Mouse (Mus musculus) kidney, embryonic 15.5 days (tissue): Measurements from ENCODE around the gene H2afy2. TPM values are rescaled to one million over a fixed set of nuclear protein-coding genes. Genes with fewer than 3 reads are reported as not detected.
A peak's percentile ranks its signal among the peaks of the same experiment; 100 is the strongest.

Source experiments
- ATAC-seq: fragments of 200-750 bp; cut with Nextera tagmentation; replicated peaks from 2 replicates; pipeline ENCODE4 v1.8.0; 2017; ENCODE audit warnings: moderate TSS enrichment; ENCODE audit not compliant: low FRiP score
- H3K27ac ChIP-seq: fragments of 300-500 bp; sonication (generic); 2 replicates; pipeline ENCODE4 v1.5.1; 2015; ENCODE audit warnings: mild to moderate bottlenecking, inconsistent platforms
- H3K27me3 ChIP-seq: fragments of 300-500 bp; sonication (generic); 2 replicates; pipeline ENCODE4 v1.6.1; 2015; ENCODE audit warnings: inconsistent platforms
- H3K36me3 ChIP-seq: fragments of 300-500 bp; sonication (generic); 2 replicates; pipeline ENCODE4 v1.6.1; 2015; ENCODE audit warnings: inconsistent platforms
- H3K4me1 ChIP-seq: fragments of 300-500 bp; sonication (generic); 2 replicates; pipeline ENCODE4 v1.6.1; 2015; ENCODE audit warnings: inconsistent platforms
- H3K4me2 ChIP-seq: fragments of 300-500 bp; sonication (generic); 2 replicates; pipeline ENCODE4 v1.6.1; 2015; ENCODE audit warnings: moderate library complexity, mild to moderate bottlenecking, inconsistent platforms
- H3K4me3 ChIP-seq: fragments of 300-500 bp; sonication (generic); replicated peaks from 2 replicates; pipeline ENCODE4 v1.5.1; 2015; ENCODE audit warnings: mild to moderate bottlenecking, inconsistent platforms
- H3K9ac ChIP-seq: fragments of 300-500 bp; sonication (generic); 2 replicates; pipeline ENCODE4 v1.6.1; 2015; ENCODE audit warnings: mild to moderate bottlenecking, inconsistent platforms
- H3K9me3 ChIP-seq: fragments of 300-500 bp; sonication (generic); replicated peaks from 2 replicates; pipeline ENCODE4 v1.6.1; 2016; ENCODE audit warnings: inconsistent platforms
- WGBS: fragments of 180-500 bp; shearing (Covaris S2); methylation state at CpG from one replicate; pipeline ENCODE4 v1.1.7; 2015; ENCODE audit warnings: mixed read lengths; 5-methylcytosine and 5-hydroxymethylcytosine counted together
- polyA plus RNA-seq: library from polyadenylated mRNA; unstranded; fragments of >200 nt; fragmentation: Nextera tagmentation; extraction: Ambion mirVana; gene quantifications from 2 replicates; pipeline ENCODE4 v1.2.1, GENCODE M21; 2015

The H2afy2 gene
- polyA plus RNA-seq, 1 experiment from 2014 or later = 155 TPM

- WGBS = 94% methylated on average over 8 of the region's 8 CpGs
- Histone ChIP-seq H3K27me3 (no peaks in the 10 kb centered on the region), H3K4me2 (no peak overlapping the region), H3K4me1 (no peaks in the 10 kb centered on the region), H3K36me3 (peaks cover 99% of the 10 kb centered on the region), H3K9ac (no peak overlapping the region), H3K4me3 (no peak overlapping the region), H3K27ac (no peak overlapping the region), H3K9me3 (peaks cover 6% of the 10 kb centered on the region)
- ATAC-seq = no peak
These were observed 41.6 kb downstream of the H2afy2 start for GRCm38 (mm10) chr10:61742336-61742735.

DNA sequence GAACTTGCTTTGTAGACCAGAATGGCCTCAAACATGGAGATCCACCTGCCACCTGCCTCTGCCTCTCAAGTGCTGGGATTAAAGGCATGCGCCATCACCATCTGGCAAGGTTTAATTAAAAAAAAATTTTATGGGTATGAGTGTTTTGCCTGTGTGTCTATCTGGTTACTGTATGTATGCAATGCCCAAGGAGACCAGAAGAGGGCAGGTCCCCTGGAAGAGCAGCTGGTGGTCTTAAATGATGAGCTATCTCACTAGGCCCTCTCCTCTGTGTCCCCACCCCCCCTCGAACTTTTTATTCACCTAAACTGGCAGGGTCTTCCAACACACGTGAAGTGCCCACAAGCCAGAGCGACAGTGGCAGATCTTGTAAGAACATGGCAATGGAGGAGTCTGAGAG is 42.1 kb downstream of the H2afy2 start:
- Histone ChIP-seq H3K9me3 (peaks cover 6% of the 10 kb centered on the region), H3K4me3 (no peak overlapping the region), H3K9ac (no peak overlapping the region), H3K27ac (no peak overlapping the region), H3K4me1 (no peaks in the 10 kb centered on the region), H3K36me3 (peaks cover 94% of the 10 kb centered on the region), H3K4me2 (no peak overlapping the region), H3K27me3 (no peaks in the 10 kb centered on the region)
- no peak for ATAC-seq
- WGBS = 89% methylated on average over 4 of the region's 4 CpGs

DNA sequence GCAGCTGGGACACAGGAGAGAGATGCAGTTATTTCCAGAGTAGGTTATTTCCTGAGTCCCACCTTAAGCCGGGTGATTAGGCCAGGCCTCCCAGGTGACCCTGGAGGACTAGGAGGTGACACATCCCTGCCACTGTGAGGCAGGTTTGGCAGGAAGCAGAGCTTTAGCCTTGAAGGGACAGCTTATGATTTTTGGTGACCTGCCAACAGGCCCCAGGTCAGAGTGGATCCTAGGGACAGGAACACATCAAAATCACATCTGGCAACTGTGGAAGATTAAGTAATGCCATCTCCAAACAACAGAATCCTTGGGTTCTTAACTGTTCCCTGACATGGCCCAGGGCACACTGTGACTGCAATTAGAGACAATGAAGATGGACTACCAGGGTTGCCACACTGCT is 42.6 kb downstream of the H2afy2 start:
- 86% methylated on average over 1 of the region's 1 CpGs for WGBS
- no peak for ATAC-seq
- no peak overlapping the region for H3K4me3 ChIP-seq
- H3K27me3 ChIP-seq = no peaks in the 10 kb centered on the region
- no peak overlapping the region for H3K27ac ChIP-seq
- H3K9ac ChIP-seq = no peak overlapping the region
- H3K36me3 ChIP-seq = peaks cover 89% of the 10 kb centered on the region
- no peak overlapping the region for H3K4me2 ChIP-seq
- peaks cover 6% of the 10 kb centered on the region for H3K9me3 ChIP-seq
- H3K4me1 ChIP-seq = no peaks in the 10 kb centered on the region

DNA sequence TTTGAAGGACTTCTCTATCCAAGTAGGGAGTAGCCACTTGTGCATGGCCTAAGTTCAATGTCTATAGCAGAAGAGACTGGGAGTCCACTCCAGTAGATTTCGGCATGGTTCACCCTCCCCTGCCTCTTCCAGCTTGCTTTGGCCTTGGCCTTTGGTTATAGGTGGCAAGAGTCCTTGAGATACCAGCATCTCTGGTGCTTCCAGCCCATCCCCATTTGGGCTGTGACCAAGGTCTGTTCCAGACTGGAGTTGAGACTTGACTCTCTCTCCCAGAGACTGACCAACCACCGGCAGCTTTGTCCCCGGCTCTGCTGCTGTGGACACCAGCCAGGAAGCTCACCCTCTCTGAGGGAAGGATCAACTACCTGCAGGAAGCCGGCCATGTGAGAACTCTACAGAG is 45.8 kb downstream of the H2afy2 start:
- WGBS = 94% methylated on average over 4 of the region's 4 CpGs
- Histone ChIP-seq H3K27ac (no peak overlapping the region), H3K4me2 (no peak overlapping the region), H3K9ac (no peak overlapping the region), H3K4me1 (no peaks in the 10 kb centered on the region), H3K36me3 (peaks cover 57% of the 10 kb centered on the region), H3K4me3 (no peak overlapping the region), H3K9me3 (no peaks in the 10 kb centered on the region), H3K27me3 (no peaks in the 10 kb centered on the region)
- no peak for ATAC-seq

DNA sequence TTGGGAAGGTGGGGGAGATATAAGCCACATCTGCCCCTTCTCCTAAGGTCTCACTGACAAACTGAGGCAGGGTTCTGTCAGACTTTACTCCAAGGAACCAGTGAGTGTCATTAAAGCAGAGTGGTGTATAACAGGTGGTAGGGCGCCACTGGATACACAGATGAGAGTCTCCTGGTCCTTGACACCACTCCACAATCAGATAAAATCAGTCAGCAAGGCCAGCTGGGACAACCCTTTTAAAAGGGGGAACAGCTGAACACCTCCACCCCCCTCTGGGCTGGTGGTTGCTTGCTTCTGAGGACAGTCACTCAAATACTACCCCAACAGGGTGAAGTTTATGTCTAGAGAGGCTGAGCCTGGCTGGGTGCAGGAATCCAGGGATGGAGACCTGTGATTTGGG is 46.4 kb downstream of the H2afy2 start:
- Histone ChIP-seq H3K4me2 (no peak overlapping the region), H3K9me3 (no peaks in the 10 kb centered on the region), H3K27me3 (no peaks in the 10 kb centered on the region), H3K9ac (no peak overlapping the region), H3K36me3 (peaks cover 51% of the 10 kb centered on the region), H3K4me1 (no peaks in the 10 kb centered on the region), H3K4me3 (no peak overlapping the region), H3K27ac (no peak overlapping the region)
- 89% methylated on average over 1 of the region's 1 CpGs for WGBS
- ATAC-seq = no peak

- Histone ChIP-seq H3K4me2 (no peak overlapping the region), H3K4me3 (no peak overlapping the region), H3K36me3 (peaks cover 42% of the 10 kb centered on the region), H3K9me3 (no peaks in the 10 kb centered on the region), H3K9ac (no peak overlapping the region), H3K27ac (no peak overlapping the region), H3K27me3 (no peaks in the 10 kb centered on the region), H3K4me1 (0 out of 2 replicates have a peak, but pooled peaks cover 5% of the 10 kb centered on the region)
- no peak for ATAC-seq
- 46% methylated on average over 10 of the region's 10 CpGs for WGBS
These were observed 47.3 kb downstream of the H2afy2 start for GRCm38 (mm10) chr10:61736671-61737078.

DNA sequence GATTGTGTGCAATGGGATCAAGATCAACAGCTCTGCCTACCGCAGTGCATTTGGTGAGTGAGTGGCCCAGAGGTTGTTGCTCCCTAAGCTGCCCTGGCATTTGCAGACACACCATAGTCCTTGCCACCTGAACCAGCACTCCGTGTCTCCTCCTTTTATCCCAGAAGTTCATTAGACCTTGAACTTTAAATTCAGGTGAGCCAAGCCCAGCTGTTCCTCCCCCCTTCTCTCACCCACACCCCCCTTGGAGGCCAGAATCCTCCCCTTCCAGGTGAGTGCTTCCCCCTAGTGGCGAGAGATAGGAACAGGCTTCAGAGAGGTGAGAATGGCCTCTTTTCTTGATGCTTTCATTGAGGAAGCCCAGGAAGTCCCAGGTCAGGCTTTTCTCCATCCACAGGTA is 49.6 kb downstream of the H2afy2 start:
- Histone ChIP-seq H3K4me2 (no peak overlapping the region), H3K4me1 (0 out of 2 replicates have a peak, but pooled peaks cover 5% of the 10 kb centered on the region), H3K27me3 (no peaks in the 10 kb centered on the region), H3K9me3 (no peaks in the 10 kb centered on the region), H3K27ac (no peak overlapping the region), H3K36me3 (peaks cover 27% of the 10 kb centered on the region), H3K4me3 (no peak overlapping the region), H3K9ac (no peak overlapping the region)
- 0 out of 2 replicates have a peak, but pooled peaks have one; percentile 20 for ATAC-seq
- 43% methylated on average over 3 of the region's 3 CpGs for WGBS

- H3K9me3 ChIP-seq = no peaks in the 10 kb centered on the region
- H3K4me1 ChIP-seq = 0 out of 2 replicates have a peak, but pooled peaks cover 5% of the 10 kb centered on the region
- H3K4me3 ChIP-seq = no peak overlapping the region
- 97% methylated on average over 6 of the region's 6 CpGs for WGBS
- no peak for ATAC-seq
- H3K27ac ChIP-seq = no peak overlapping the region
- H3K36me3 ChIP-seq = peaks cover 8% of the 10 kb centered on the region
- no peaks in the 10 kb centered on the region for H3K27me3 ChIP-seq
- no peak overlapping the region for H3K9ac ChIP-seq
- H3K4me2 ChIP-seq = no peak overlapping the region
These were observed 53.8 kb downstream of the H2afy2 start for GRCm38 (mm10) chr10:61730171-61730570.

- Histone ChIP-seq H3K36me3 (peaks cover 8% of the 10 kb centered on the region), H3K4me1 (0 out of 2 replicates have a peak, but pooled peaks cover 5% of the 10 kb centered on the region), H3K4me2 (no peak overlapping the region), H3K27me3 (no peaks in the 10 kb centered on the region), H3K9me3 (no peaks in the 10 kb centered on the region), H3K9ac (no peak overlapping the region), H3K4me3 (no peak overlapping the region), H3K27ac (no peak overlapping the region)
- ATAC-seq = no peak
- WGBS = 42% methylated on average over 11 of the region's 11 CpGs
These were observed 54.8 kb downstream of the H2afy2 start for GRCm38 (mm10) chr10:61729181-61729580.

DNA sequence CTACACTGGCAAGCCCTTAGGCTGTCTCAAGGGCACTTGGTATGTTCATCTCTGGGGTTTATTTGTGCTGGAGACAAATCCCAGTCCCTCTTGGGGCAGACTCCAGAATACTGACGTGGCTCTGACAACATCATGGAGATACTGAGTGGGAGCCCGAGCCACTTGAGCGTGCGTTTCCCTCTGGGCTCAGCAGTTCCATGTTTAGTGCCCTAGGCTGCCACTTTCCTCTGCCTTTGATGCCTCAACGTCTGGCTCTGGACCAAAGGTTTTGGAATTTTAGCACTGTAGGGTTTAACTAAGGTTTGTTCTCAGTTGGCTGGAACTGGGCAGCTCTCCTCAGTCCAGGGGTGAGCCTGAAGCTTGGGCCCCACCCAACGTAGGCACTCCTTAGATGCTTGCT is 60.7 kb downstream of the H2afy2 start:
- Histone ChIP-seq H3K9me3 (no peaks in the 10 kb centered on the region), H3K36me3 (no peaks in the 10 kb centered on the region), H3K27me3 (no peaks in the 10 kb centered on the region), H3K27ac (no peak overlapping the region), H3K9ac (no peak overlapping the region), H3K4me3 (no peak overlapping the region), H3K4me2 (no peak overlapping the region), H3K4me1 (no peaks in the 10 kb centered on the region)
- no peak for ATAC-seq
- 67% methylated on average over 6 of the region's 6 CpGs for WGBS

- Histone ChIP-seq H3K9me3 (no peaks in the 10 kb centered on the region), H3K9ac (no peak overlapping the region), H3K4me1 (no peaks in the 10 kb centered on the region), H3K4me3 (no peak overlapping the region), H3K4me2 (no peak overlapping the region), H3K27me3 (no peaks in the 10 kb centered on the region), H3K27ac (no peak overlapping the region), H3K36me3 (no peaks in the 10 kb centered on the region)
- 76% methylated on average over 3 of the region's 3 CpGs for WGBS
- ATAC-seq = no peak
These were observed 61.7 kb downstream of the H2afy2 start for GRCm38 (mm10) chr10:61722215-61722614.

DNA sequence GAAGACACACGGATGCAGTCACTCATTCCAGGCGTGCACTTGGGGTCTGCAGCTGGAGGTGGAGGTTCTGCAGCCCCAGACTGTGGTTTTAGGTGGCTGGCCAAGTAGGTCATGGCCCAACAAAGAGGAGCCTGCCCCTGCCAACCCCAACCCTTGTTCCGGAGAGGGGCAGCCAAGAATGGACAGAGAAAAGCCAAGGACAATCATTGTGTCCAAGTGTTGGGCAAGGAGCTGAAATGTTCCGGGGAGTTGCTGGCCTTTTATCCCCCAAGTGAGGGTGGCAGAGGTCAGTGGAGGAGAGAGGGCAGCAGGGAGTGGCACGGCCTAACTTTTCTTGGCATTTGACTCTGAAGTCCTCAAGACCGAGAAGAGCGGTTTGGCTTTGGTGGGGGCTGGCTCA is 63.6 kb downstream of the H2afy2 start:
- 86% methylated on average over 7 of the region's 7 CpGs for WGBS
- H3K4me3 ChIP-seq = no peak overlapping the region
- no peak overlapping the region for H3K4me2 ChIP-seq
- H3K9me3 ChIP-seq = no peaks in the 10 kb centered on the region
- ATAC-seq = no peak
- H3K4me1 ChIP-seq = peaks cover 7% of the 10 kb centered on the region
- H3K27ac ChIP-seq = no peak overlapping the region
- no peaks in the 10 kb centered on the region for H3K27me3 ChIP-seq
- no peak overlapping the region for H3K9ac ChIP-seq
- no peaks in the 10 kb centered on the region for H3K36me3 ChIP-seq
